Mouse (Mus musculus): ENCODE data around the gene Zswim9.

DNA sequence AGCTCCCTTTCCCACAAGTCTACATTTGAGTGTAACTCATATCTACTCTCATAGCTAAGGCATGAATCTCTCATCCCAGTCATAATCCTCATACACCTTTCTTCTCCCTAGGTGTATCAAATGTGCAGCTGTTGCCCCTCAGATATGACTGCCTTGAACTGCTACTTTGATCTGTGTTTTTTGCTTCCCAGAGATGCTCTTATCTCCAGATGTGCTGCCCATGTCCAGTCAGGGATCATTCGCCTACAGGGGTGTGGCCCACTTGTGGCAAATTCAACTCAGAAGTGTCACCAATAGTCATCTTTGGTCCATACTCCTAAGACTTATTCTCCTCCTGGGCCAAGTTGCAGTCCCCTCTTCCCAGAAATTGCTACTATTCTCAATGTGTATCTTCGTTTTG, 688 bp downstream of the Zswim9 start:
- no peak for TF ChIP-seq CTCF (conservative IDR thresholded peaks at IDR 0.05; ENCODE audit: low read length)
- no peak for TF ChIP-seq NANOG (IDR thresholded peaks at IDR 0.05; ENCODE audit: borderline replicate concordance, low read length)
- TF ChIP-seq POU5F1 (IDR thresholded peaks at IDR 0.05; ENCODE audit: borderline replicate concordance, low read length): no peak

All from E14TG2a.4 (cell line).